Mouse (Mus musculus) liver, postnatal 0 days (tissue): ENCODE measurements around the gene Rere.

ENCODE experiments used
- CTCF ChIP-seq: sonication (generic); IDR thresholded peaks from 2 replicates; pipeline ENCODE4 v1.5.1; 2016; ENCODE audit warnings: antibody characterized with exemption, low read depth
- EP300 ChIP-seq: IDR thresholded peaks from 2 replicates; pipeline ENCODE4 v1.6.1; 2016; ENCODE audit warnings: antibody characterized with exemption, low read depth, mild to moderate bottlenecking

GRCm38 (mm10) chr4:150526269-150526668 is 244.8 kb downstream of the Rere start:
- TF ChIP-seq CTCF, result no peak
- TF ChIP-seq EP300, result no peak
